Mouse (Mus musculus) forebrain, postnatal 0 days (tissue): ENCODE results near the gene Dynlt1c. TPM values are rescaled to one million over a fixed set of nuclear protein-coding genes. Genes with fewer than 3 reads are reported as not detected.
"Not testable (repeated sequence)": the region's sequence is repeated elsewhere in the genome, so short reads cannot be mapped to it uniquely, and the experiment has no call there.

Source experiments
- ATAC-seq: fragments of 200-750 bp; cut with Nextera tagmentation; 2 replicates; pipeline ENCODE4 v1.8.0; 2017; ENCODE audit warnings: mild to moderate bottlenecking, moderate library complexity
- DNase-seq: peaks from one replicate; pipeline ENCODE4 v3.0.0-alpha.2; 2015
- H3K27ac ChIP-seq: fragments of 300-500 bp; sonication (generic); 2 replicates; pipeline ENCODE4 v1.5.1; 2014; ENCODE audit warnings: low read depth, mild to moderate bottlenecking, antibody characterized with exemption, low read length, moderate library complexity, mixed read lengths
- H3K27me3 ChIP-seq: fragments of 300-500 bp; sonication (generic); 2 replicates; pipeline ENCODE4 v1.6.1; 2014; ENCODE audit warnings: mild to moderate bottlenecking, low read length, mixed read lengths; ENCODE audit not compliant: insufficient read depth
- H3K36me3 ChIP-seq: fragments of 300-500 bp; sonication (generic); 2 replicates; pipeline ENCODE4 v1.6.1; 2014; ENCODE audit warnings: mild to moderate bottlenecking, moderate library complexity; ENCODE audit not compliant: insufficient read depth
- H3K4me1 ChIP-seq: fragments of 300-500 bp; sonication (generic); 2 replicates; pipeline ENCODE4 v1.6.1; 2014; ENCODE audit warnings: antibody characterized with exemption; ENCODE audit not compliant: insufficient read depth
- H3K4me2 ChIP-seq: fragments of 300-500 bp; sonication (generic); 2 replicates; pipeline ENCODE4 v1.6.1; 2014; ENCODE audit warnings: low read depth, mild to moderate bottlenecking, moderate library complexity
- H3K4me3 ChIP-seq: fragments of 300-500 bp; sonication (generic); 2 replicates; pipeline ENCODE4 v1.5.1; 2014; ENCODE audit warnings: low read depth, low read length, mixed read lengths
- H3K9ac ChIP-seq: fragments of 300-500 bp; sonication (generic); 2 replicates; pipeline ENCODE4 v1.6.1; 2014; ENCODE audit warnings: mild to moderate bottlenecking
- H3K9me3 ChIP-seq: fragments of 300-500 bp; sonication (generic); 2 replicates; pipeline ENCODE4 v1.6.1; 2016; ENCODE audit warnings: low read length
- WGBS: fragments of 180-500 bp; shearing (Covaris S2); extraction: QIAGEN DNeasy Blood & Tissue Kit; methylation state at CpG from one replicate; pipeline ENCODE4 v1.1.7; 2014; 5-methylcytosine and 5-hydroxymethylcytosine counted together
- polyA plus RNA-seq: library from polyadenylated mRNA; unstranded; fragments of >200 nt; fragmentation: Nextera tagmentation; extraction: Ambion mirVana; gene quantifications from 2 replicates; pipeline ENCODE4 v1.2.1, GENCODE M21; 2015
- total RNA-seq: library from RNA; depleted of rRNA; stranded (reverse); fragments of >200 nt; gene quantifications from 2 replicates; pipeline ENCODE4 v1.2.3, GENCODE M21; 2014; rRNA removed

Dynlt1c gene
- 29.9 and 32.1 TPM in 2 replicates for total RNA-seq
- 4.8 and 11.0 TPM in 2 replicates for polyA plus RNA-seq

DNA sequence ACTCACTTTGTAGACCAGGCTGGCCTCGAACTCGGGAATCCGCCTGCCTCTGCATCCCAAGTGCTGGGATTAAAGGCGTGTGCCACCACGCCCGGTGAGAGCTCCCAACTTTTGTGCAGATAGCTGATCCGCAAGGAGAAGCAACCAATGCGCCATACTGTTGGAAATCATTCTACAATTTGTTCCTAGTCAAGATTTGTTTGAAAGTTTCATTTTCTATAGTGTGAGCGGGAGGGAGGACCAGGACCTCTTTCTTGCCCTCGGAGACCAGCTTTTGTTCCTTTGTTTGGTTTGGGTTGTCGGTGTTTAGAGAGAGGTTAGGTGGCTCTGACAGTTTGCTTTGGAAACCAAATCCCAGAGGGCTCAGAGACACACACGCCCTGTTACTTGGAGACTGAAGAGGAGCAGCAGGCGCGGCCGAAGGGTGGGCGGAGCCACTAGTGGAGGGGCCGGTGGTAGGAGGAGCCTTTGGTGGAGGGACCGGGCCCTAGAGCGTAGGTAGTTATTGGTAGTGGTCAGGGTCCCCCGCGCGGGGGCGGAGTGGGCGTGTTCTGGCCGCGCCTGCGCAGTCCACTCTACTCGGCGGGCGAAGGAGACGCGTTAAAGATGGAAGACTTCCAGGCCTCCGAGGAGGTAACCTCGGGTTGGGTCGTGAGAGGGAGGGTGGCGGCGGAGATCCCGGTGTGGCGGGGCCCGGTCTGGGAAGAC, at the start of gene Dynlt1c:
Gene Dynlt1c (plus strand): TSS at position 468 of the 708 bp plus-strand sequence.
- H3K27me3 ChIP-seq, H3K27ac ChIP-seq, H3K9me3 ChIP-seq, H3K36me3 ChIP-seq, H3K4me1 ChIP-seq: not testable (repeated sequence)
- H3K4me2 ChIP-seq = peak within 1 kb of the TSS; percentile 43
- peak; percentile 80 for DNase-seq
- H3K9ac ChIP-seq = peak within 1 kb of the TSS; percentile 31; the same call in 1 of the 2 replicates
- ATAC-seq = peak; percentile 96
- peak within 1 kb of the TSS; percentile 20 for H3K4me3 ChIP-seq
- 10% methylated on average over 22 of the region's 40 CpGs for WGBS

DNA sequence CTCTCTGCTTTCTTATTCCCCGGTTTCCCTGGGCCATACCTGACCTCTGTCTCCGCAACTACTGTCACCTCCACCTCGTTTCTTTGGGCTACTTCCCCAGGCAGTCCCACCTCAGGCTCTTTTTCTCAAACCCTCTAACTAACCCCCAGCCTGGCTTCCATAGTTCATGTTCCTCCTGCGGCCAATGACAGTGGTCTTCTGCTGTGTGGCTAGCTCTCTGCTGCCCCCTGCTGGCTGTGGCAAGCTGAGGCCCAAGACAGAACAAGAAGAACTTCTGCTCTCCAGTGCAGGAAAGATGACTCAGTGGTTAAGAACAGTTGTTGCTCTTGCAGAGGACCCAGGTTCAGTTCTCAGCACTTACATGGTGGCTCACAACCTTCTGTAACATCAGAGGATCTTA, 47.7 kb upstream of the Dynlt1c start:
- not testable (repeated sequence) for H3K27me3 ChIP-seq, H3K9ac ChIP-seq, H3K36me3 ChIP-seq, H3K27ac ChIP-seq, H3K4me1 ChIP-seq, H3K4me2 ChIP-seq, H3K9me3 ChIP-seq, DNase-seq, H3K4me3 ChIP-seq
- WGBS = no CpG with 5 or more reads among the region's 4 CpGs
- peak; percentile 62; the same call in 1 of the 2 replicates for ATAC-seq

DNA sequence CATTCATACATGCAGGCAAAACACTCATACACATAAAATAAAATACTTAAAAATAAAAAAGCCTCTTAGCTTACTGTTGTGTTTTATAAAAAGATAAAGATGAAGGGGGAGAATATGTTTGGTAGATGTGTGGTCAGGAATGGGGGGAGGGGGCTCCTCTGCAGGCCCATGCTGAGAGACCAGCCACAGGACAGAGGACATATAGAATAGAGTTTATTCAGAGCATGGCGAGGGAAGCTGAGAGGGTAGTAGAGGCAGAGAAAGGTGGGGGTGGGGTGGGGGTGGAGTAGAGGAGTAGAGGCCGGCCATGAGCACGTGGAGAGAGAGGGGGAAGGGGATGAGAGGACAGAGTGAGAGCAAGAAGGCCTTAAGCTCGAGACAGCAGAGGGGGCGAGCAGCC, 47.2 kb upstream of the Dynlt1c start:
- not testable (repeated sequence) for H3K4me3 ChIP-seq, ATAC-seq, H3K27me3 ChIP-seq, H3K36me3 ChIP-seq, H3K27ac ChIP-seq, H3K4me1 ChIP-seq, H3K9ac ChIP-seq, H3K9me3 ChIP-seq, H3K4me2 ChIP-seq, DNase-seq
- no CpG with 5 or more reads among the region's 5 CpGs for WGBS

DNA sequence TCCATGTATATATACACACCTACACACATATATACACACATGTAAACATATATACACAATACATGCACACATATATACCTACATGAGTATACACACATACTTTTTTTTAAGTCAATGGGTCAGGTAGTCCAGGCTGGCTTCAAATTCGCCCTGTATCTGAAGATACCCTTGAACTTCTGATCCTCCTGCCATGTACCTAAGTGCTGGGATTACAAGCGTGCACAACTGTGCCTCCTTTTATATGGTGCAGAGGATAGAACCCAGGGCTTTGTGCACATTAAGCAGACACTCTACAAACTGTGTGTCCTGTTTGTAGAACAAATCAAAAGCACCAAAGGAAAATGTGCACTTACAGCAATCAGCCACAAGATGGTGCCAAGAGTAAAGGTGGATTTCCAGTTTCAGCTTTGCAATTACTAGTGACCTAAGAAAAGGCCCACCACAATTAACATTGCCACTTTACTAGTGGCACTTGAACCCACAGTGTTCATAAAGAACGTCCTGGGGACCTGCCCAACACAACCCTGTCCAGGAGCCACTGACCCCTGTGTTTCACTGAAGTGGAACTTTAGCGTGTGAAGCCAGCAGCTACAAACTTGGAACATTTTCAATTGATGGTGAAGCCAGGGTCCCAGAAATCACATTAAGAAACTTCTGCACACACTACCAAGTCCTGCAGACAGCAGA, 41.9 kb upstream of the Dynlt1c start:
- not testable (repeated sequence) for DNase-seq, H3K27ac ChIP-seq, H3K9ac ChIP-seq, H3K4me2 ChIP-seq, H3K9me3 ChIP-seq, H3K27me3 ChIP-seq, H3K36me3 ChIP-seq, H3K4me1 ChIP-seq, H3K4me3 ChIP-seq
- ATAC-seq = peak; percentile 42; the same call in 1 of the 2 replicates
- WGBS = no CpG with 5 or more reads among the region's 4 CpGs

DNA sequence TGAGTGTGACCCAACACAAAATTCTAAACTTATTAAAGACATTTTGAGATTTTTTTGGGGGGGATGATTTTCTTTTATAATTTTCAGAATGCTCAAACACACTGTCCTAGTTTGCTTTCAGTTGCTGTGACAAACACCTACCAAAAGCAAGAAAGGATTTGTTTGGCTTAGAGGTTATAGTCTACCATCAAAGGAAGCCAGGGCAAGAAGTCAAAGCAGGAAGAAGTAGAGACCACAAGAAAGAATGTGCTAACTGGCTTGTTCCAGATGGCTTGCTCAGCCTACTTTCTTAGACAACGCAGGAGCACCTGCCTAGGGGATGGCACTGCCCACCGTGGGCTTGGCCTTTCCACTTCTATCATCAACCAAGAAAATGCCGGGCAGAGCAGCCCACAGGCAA, 36.6 kb upstream of the Dynlt1c start:
- H3K4me2 ChIP-seq, H3K27me3 ChIP-seq, ATAC-seq, H3K9me3 ChIP-seq, H3K4me3 ChIP-seq, H3K9ac ChIP-seq, DNase-seq, H3K36me3 ChIP-seq, H3K27ac ChIP-seq, H3K4me1 ChIP-seq: not testable (repeated sequence)
- WGBS = 97% methylated on average over 3 of the region's 3 CpGs

DNA sequence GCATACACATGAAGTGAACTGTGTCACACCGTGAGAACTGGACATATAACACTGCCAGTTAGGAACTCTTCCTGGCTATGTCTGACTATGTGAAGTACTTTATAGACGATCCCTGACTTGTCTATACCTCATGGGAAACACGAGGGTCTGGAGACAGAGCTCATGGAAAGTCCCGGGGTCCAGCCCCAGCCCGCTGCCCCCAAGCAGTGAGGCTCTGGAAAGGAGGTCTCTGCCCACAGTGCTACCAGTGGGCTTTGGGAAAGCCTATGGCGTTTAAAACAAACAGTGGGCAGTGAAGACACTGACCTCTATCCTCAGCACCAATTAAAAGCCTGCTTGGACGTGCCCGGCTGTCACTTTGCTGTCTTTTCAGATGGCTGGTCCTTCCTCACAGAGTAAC, 33.6 kb upstream of the Dynlt1c start:
- not testable (repeated sequence) for H3K27me3 ChIP-seq, ATAC-seq, H3K4me2 ChIP-seq, H3K27ac ChIP-seq, H3K4me3 ChIP-seq, H3K9ac ChIP-seq, H3K9me3 ChIP-seq, H3K4me1 ChIP-seq, DNase-seq, H3K36me3 ChIP-seq
- WGBS = 93% methylated on average over 3 of the region's 8 CpGs

DNA sequence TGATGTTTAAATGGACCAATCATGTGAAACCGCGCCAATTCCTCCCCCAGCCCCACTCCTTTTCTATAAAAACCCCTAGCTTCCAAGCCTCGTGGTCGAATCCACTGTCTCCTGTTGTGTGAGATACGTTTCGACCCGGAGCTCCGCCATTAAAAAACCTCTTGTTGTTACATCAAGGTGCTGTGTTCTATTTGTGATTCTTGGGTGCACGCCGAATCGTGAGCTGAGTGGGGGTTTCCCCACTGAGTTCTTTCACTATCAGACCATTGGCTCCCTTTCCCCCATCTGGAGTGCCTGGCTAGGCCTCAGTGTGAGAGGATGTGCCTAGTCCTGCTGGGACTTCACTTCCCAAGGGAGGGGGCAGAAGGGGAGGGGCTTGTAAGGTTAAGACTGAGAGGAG, 30.2 kb upstream of the Dynlt1c start:
- not testable (repeated sequence) for ATAC-seq, DNase-seq, H3K4me1 ChIP-seq, H3K9ac ChIP-seq, H3K27me3 ChIP-seq, H3K9me3 ChIP-seq, H3K36me3 ChIP-seq, H3K27ac ChIP-seq, H3K4me2 ChIP-seq, H3K4me3 ChIP-seq
- 96% methylated on average over 9 of the region's 11 CpGs for WGBS

DNA sequence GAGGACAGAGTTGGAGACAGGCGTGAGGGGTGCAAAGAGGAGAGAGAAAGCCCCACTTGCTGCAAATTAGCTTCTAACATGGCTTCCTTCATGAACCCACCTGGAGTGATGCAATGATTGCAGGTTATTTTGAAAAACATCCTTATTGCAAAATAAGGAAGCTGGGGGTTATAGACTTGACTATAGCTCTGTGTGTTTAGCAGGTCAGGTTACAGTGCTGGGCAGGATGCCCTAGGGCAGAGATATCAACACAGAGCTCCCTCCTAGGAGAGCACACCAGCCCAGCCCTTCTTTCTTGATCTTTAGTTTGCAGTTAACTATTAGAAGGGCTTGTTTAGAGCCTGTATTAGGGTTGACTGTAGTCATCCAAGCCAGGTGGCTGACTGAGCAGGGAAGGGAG, 29.3 kb upstream of the Dynlt1c start:
- H3K27ac ChIP-seq, H3K9ac ChIP-seq, H3K9me3 ChIP-seq, H3K4me2 ChIP-seq, H3K4me3 ChIP-seq, ATAC-seq, H3K36me3 ChIP-seq, H3K4me1 ChIP-seq, H3K27me3 ChIP-seq, DNase-seq: not testable (repeated sequence)
- WGBS = no CpG with 5 or more reads among the region's 1 CpGs

DNA sequence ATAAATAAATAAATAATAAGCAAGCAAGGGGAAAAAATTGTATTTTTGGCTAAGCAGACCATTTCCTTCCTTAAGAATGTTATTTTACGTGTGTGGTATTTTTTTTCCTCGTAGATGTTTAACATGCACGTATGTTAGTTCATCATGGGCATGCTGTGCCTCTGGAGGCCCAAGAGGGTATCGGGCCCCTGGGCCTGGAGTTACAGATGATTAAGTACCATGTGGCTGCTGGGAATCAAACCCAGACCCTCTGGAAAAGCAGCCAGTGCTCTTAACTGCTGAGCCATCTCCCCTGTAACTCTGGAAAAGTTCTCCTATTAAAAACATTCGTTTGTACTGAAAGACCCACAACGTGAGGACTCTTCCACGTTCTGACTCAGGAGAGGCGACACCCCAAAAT, 26.1 kb upstream of the Dynlt1c start:
- not testable (repeated sequence) for H3K4me2 ChIP-seq, H3K4me3 ChIP-seq, H3K9ac ChIP-seq, H3K9me3 ChIP-seq, DNase-seq, H3K27ac ChIP-seq, H3K4me1 ChIP-seq, H3K36me3 ChIP-seq, ATAC-seq, H3K27me3 ChIP-seq
- WGBS = 93% methylated on average over 8 of the region's 8 CpGs

DNA sequence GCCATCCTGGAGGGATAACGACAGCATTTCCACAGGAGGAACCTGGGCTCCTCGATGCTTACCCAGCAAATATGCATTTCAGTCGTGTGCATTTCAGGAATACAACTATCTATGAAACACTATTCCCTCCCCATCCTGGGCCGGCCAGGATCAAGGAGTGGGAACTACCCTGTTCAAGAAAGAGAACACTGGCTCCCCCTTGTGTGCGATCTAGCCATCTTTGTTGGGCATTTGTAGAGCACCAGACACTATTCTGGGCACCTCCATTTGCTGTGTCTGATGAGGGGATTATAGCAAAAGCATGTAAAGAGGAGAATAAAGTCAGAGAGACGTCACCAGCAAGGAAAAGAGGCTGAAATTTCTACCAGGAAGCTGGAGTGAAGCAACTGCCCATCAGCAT, 12.8 kb upstream of the Dynlt1c start:
- DNase-seq, H3K9me3 ChIP-seq, H3K36me3 ChIP-seq, H3K4me2 ChIP-seq, H3K4me1 ChIP-seq, H3K27me3 ChIP-seq, H3K9ac ChIP-seq, H3K27ac ChIP-seq, ATAC-seq, H3K4me3 ChIP-seq: not testable (repeated sequence)
- WGBS = no CpG with 5 or more reads among the region's 6 CpGs
